Mouse (Mus musculus): Measurements from ENCODE around the gene Bpifb4.

GRCm38 (mm10) chr2:153902726-153903125 lies 35.3 kb upstream of the Bpifb4 start:
- TF ChIP-seq CTCF (IDR thresholded peaks at IDR 0.05; ENCODE audit: low read depth) (no peak), EP300 (IDR thresholded peaks at IDR 0.05; ENCODE audit: low read depth) (no peak)
